Mouse (Mus musculus): ENCODE data around the gene Prkci. TPM values are rescaled to one million over a fixed set of nuclear protein-coding genes. Genes with fewer than 3 reads are reported as not detected.
A peak's percentile ranks its signal among the peaks of the same experiment; 100 is the strongest.

The Prkci gene
- polyA plus RNA-seq, 1 experiment from 2014 or later: 31.7 TPM

- Histone ChIP-seq H3K27ac (replicated peaks) (peak overlapping the region; percentile 23), H3K36me3 (peaks cover 18% of the 10 kb centered on the region), H3K27me3 (ENCODE audit: low read depth, poor library complexity, severe bottlenecking) (no peaks in the 10 kb centered on the region; the same call in 1 of the 2 replicates), H3K4me3 (no peak overlapping the region), H3K4me1 (peaks cover 38% of the 10 kb centered on the region), H3K9me3 (replicated peaks) (0 out of 2 replicates have a peak, but pooled peaks cover 8% of the 10 kb centered on the region)
- no peak for DNase-seq (ENCODE audit: low spot score)
- WGBS: 38% methylated on average over 4 of the region's 4 CpGs
Measured at GRCm38 (mm10) chr3:31000018-31000407, 4.5 kb downstream of the Prkci start.

GRCm38 (mm10) chr3:31001048-31001676 lies 5.6 kb downstream of the Prkci start:
- Histone ChIP-seq H3K27me3 (ENCODE audit: low read depth, poor library complexity, severe bottlenecking) (no peaks in the 10 kb centered on the region; the same call in 1 of the 2 replicates), H3K36me3 (peaks cover 18% of the 10 kb centered on the region), H3K27ac (replicated peaks) (no peak overlapping the region), H3K4me1 (peaks cover 38% of the 10 kb centered on the region), H3K9me3 (replicated peaks) (0 out of 2 replicates have a peak, but pooled peaks cover 8% of the 10 kb centered on the region), H3K4me3 (no peak overlapping the region)
- DNase-seq (ENCODE audit: low spot score): no peak
- WGBS: 49% methylated on average over 3 of the region's 3 CpGs

- Histone ChIP-seq H3K27me3 (ENCODE audit: low read depth, poor library complexity, severe bottlenecking) (no peaks in the 10 kb centered on the region), H3K4me1 (peaks cover 19% of the 10 kb centered on the region), H3K27ac (replicated peaks) (no peak overlapping the region), H3K9me3 (replicated peaks) (0 out of 2 replicates have a peak, but pooled peaks cover 8% of the 10 kb centered on the region), H3K4me3 (no peak overlapping the region), H3K36me3 (peaks cover 18% of the 10 kb centered on the region)
- 81% methylated on average over 6 of the region's 6 CpGs for WGBS
- DNase-seq (ENCODE audit: low spot score): no peak
Measured at GRCm38 (mm10) chr3:31004320-31005209, 9.0 kb downstream of the Prkci start.

- DNase-seq (ENCODE audit: low spot score): no peak
- H3K9me3 ChIP-seq (replicated peaks): no peaks in the 10 kb centered on the region
- H3K4me3 ChIP-seq: no peak overlapping the region
- no peaks in the 10 kb centered on the region for H3K27me3 ChIP-seq (ENCODE audit: low read depth, poor library complexity, severe bottlenecking)
- H3K36me3 ChIP-seq: peaks cover 2% of the 10 kb centered on the region
- WGBS: 90% methylated on average over 2 of the region's 2 CpGs
- H3K27ac ChIP-seq (replicated peaks): no peak overlapping the region
- peaks cover 26% of the 10 kb centered on the region for H3K4me1 ChIP-seq
Measured at GRCm38 (mm10) chr3:31014374-31014773, 18.8 kb downstream of the Prkci start.

GRCm38 (mm10) chr3:31015682-31016443 lies 20.3 kb downstream of the Prkci start:
- no peaks in the 10 kb centered on the region for H3K9me3 ChIP-seq (replicated peaks)
- peaks cover 26% of the 10 kb centered on the region for H3K4me1 ChIP-seq
- H3K27ac ChIP-seq (replicated peaks): peak overlapping the region; percentile 56; the same call in 1 of the 2 replicates
- no peak overlapping the region for H3K4me3 ChIP-seq
- no peak for DNase-seq (ENCODE audit: low spot score)
- WGBS: 83% methylated on average over 10 of the region's 10 CpGs
- H3K27me3 ChIP-seq (ENCODE audit: low read depth, poor library complexity, severe bottlenecking): no peaks in the 10 kb centered on the region
- peaks cover 15% of the 10 kb centered on the region for H3K36me3 ChIP-seq

- H3K4me3 ChIP-seq: no peak overlapping the region
- peaks cover 26% of the 10 kb centered on the region for H3K4me1 ChIP-seq
- peaks cover 15% of the 10 kb centered on the region for H3K36me3 ChIP-seq
- H3K9me3 ChIP-seq (replicated peaks): no peaks in the 10 kb centered on the region
- H3K27ac ChIP-seq (replicated peaks): peak overlapping the region; percentile 46
- 50% methylated on average over 9 of the region's 9 CpGs for WGBS
- DNase-seq (ENCODE audit: low spot score): peak; percentile 25
- H3K27me3 ChIP-seq (ENCODE audit: low read depth, poor library complexity, severe bottlenecking): no peaks in the 10 kb centered on the region
Measured at GRCm38 (mm10) chr3:31016594-31017196, 21.1 kb downstream of the Prkci start.

GRCm38 (mm10) chr3:31017652-31018051 lies 22.1 kb downstream of the Prkci start:
- no peaks in the 10 kb centered on the region for H3K9me3 ChIP-seq (replicated peaks)
- H3K4me3 ChIP-seq: no peak overlapping the region
- no peak for DNase-seq (ENCODE audit: low spot score)
- peaks cover 18% of the 10 kb centered on the region for H3K36me3 ChIP-seq
- no peak overlapping the region; the same call in 1 of the 2 replicates for H3K27ac ChIP-seq (replicated peaks)
- 67% methylated on average over 4 of the region's 4 CpGs for WGBS
- H3K4me1 ChIP-seq: peaks cover 26% of the 10 kb centered on the region
- no peaks in the 10 kb centered on the region for H3K27me3 ChIP-seq (ENCODE audit: low read depth, poor library complexity, severe bottlenecking)

GRCm38 (mm10) chr3:31019287-31019686 lies 23.7 kb downstream of the Prkci start:
- H3K27ac ChIP-seq (replicated peaks): no peak overlapping the region
- H3K4me3 ChIP-seq: no peak overlapping the region
- no peaks in the 10 kb centered on the region for H3K27me3 ChIP-seq (ENCODE audit: low read depth, poor library complexity, severe bottlenecking)
- H3K36me3 ChIP-seq: peaks cover 18% of the 10 kb centered on the region
- 88% methylated on average over 1 of the region's 1 CpGs for WGBS
- peaks cover 34% of the 10 kb centered on the region for H3K4me1 ChIP-seq
- H3K9me3 ChIP-seq (replicated peaks): no peaks in the 10 kb centered on the region
- DNase-seq (ENCODE audit: low spot score): no peak

- DNase-seq (ENCODE audit: low spot score): no peak
- Histone ChIP-seq H3K4me1 (peaks cover 34% of the 10 kb centered on the region), H3K27me3 (ENCODE audit: low read depth, poor library complexity, severe bottlenecking) (no peaks in the 10 kb centered on the region), H3K9me3 (replicated peaks) (no peaks in the 10 kb centered on the region), H3K36me3 (peaks cover 18% of the 10 kb centered on the region), H3K4me3 (no peak overlapping the region), H3K27ac (replicated peaks) (no peak overlapping the region)
- 93% methylated on average over 5 of the region's 5 CpGs for WGBS
Measured at GRCm38 (mm10) chr3:31019793-31020447, 24.4 kb downstream of the Prkci start.

- no peak overlapping the region for H3K27ac ChIP-seq (replicated peaks)
- H3K27me3 ChIP-seq (ENCODE audit: low read depth, poor library complexity, severe bottlenecking): no peaks in the 10 kb centered on the region
- no peaks in the 10 kb centered on the region for H3K9me3 ChIP-seq (replicated peaks)
- DNase-seq (ENCODE audit: low spot score): no peak
- 91% methylated on average over 4 of the region's 4 CpGs for WGBS
- H3K4me1 ChIP-seq: peaks cover 33% of the 10 kb centered on the region
- peaks cover 18% of the 10 kb centered on the region for H3K36me3 ChIP-seq
- H3K4me3 ChIP-seq: no peak overlapping the region
Measured at GRCm38 (mm10) chr3:31020656-31021055, 25.1 kb downstream of the Prkci start.

GRCm38 (mm10) chr3:31022895-31023436 lies 27.4 kb downstream of the Prkci start:
- WGBS: 46% methylated on average over 7 of the region's 7 CpGs
- Histone ChIP-seq H3K27ac (replicated peaks) (peak overlapping the region; percentile 43; the same call in 1 of the 2 replicates), H3K4me3 (no peak overlapping the region), H3K9me3 (replicated peaks) (no peaks in the 10 kb centered on the region), H3K27me3 (ENCODE audit: low read depth, poor library complexity, severe bottlenecking) (no peaks in the 10 kb centered on the region), H3K4me1 (peaks cover 9% of the 10 kb centered on the region), H3K36me3 (peaks cover 18% of the 10 kb centered on the region)
- peak; percentile 25 for DNase-seq (ENCODE audit: low spot score)

Data from midbrain, embryonic 10.5 days (tissue).